Mouse (Mus musculus) spleen, embryonic (tissue): ENCODE data around the gene Prdm1.

ENCODE experiments used
- CTCF ChIA-PET: fragments of 350-600 bp; sonication (Branson Sonifier 250); formaldehyde crosslinking; loops from one replicate; lab custom pipeline; 2022; lab: Charles Lee

The Prdm1 gene

GRCm38 (mm10) chr10:44458534-44459315 lies 69.6 kb downstream of the Prdm1 start:
- CTCF ChIA-PET: interaction anchor here (0.6 to 1.2 kb wide), 3 partner anchors 11 to 304 kb away, joined by 3 to 13 read pairs (median 3); no protein-coding TSS in a partner anchor

GRCm38 (mm10) chr10:44457791-44458533 lies 70.3 kb downstream of the Prdm1 start:
- CTCF ChIA-PET: no interaction called here

GRCm38 (mm10) chr10:44456757-44457595 lies 71.3 kb downstream of the Prdm1 start:
- CTCF ChIA-PET: interaction anchor here (0.5 to 1.1 kb wide), 4 partner anchors 13 to 86 kb away, joined by 3 to 13 read pairs (median 8); no protein-coding TSS in a partner anchor

GRCm38 (mm10) chr10:44454753-44455152 lies 73.5 kb downstream of the Prdm1 start:
- CTCF ChIA-PET: interaction anchor here (0.7 kb wide), 2 partner anchors 185 to 308 kb away, joined by 5 to 7 read pairs; no protein-coding TSS in a partner anchor

GRCm38 (mm10) chr10:44454111-44454510 lies 74.2 kb downstream of the Prdm1 start:
- CTCF ChIA-PET: interaction anchor here (0.7 kb wide), 2 partner anchors 186 to 309 kb away, joined by 5 to 7 read pairs; no protein-coding TSS in a partner anchor

GRCm38 (mm10) chr10:44450835-44451234 lies 77.5 kb downstream of the Prdm1 start:
- CTCF ChIA-PET: no interaction called here

- CTCF ChIA-PET: no interaction called here
Measured at GRCm38 (mm10) chr10:44450108-44450507, 78.2 kb downstream of the Prdm1 start.

GRCm38 (mm10) chr10:44449666-44450065 lies 78.6 kb downstream of the Prdm1 start:
- CTCF ChIA-PET: no interaction called here

- CTCF ChIA-PET: no interaction called here
Measured at GRCm38 (mm10) chr10:44448165-44448564, 80.1 kb downstream of the Prdm1 start.

- CTCF ChIA-PET: no interaction called here
Measured at GRCm38 (mm10) chr10:44447406-44448139, 80.7 kb downstream of the Prdm1 start.

- CTCF ChIA-PET: no interaction called here
Measured at GRCm38 (mm10) chr10:44447001-44447400, 81.3 kb downstream of the Prdm1 start.

- CTCF ChIA-PET: interaction anchor here (0.9 kb wide), 1 partner anchor 12 kb away, joined by 3 read pairs; no protein-coding TSS in a partner anchor
Measured at GRCm38 (mm10) chr10:44444415-44444814, 83.9 kb downstream of the Prdm1 start.

- CTCF ChIA-PET: interaction anchor here (0.9 kb wide), 1 partner anchor 13 kb away, joined by 3 read pairs; no protein-coding TSS in a partner anchor
Measured at GRCm38 (mm10) chr10:44443696-44444095, 84.6 kb downstream of the Prdm1 start.

GRCm38 (mm10) chr10:44439732-44440131 lies 88.6 kb downstream of the Prdm1 start:
- CTCF ChIA-PET: no interaction called here

GRCm38 (mm10) chr10:44437614-44438013 lies 90.7 kb downstream of the Prdm1 start:
- CTCF ChIA-PET: no interaction called here

GRCm38 (mm10) chr10:44435956-44436355 lies 92.3 kb downstream of the Prdm1 start:
- CTCF ChIA-PET: no interaction called here

- CTCF ChIA-PET: interaction anchor here (0.6 to 0.8 kb wide), 2 partner anchors 200 to 635 kb away, joined by 3 to 7 read pairs; no protein-coding TSS in a partner anchor
Measured at GRCm38 (mm10) chr10:44434702-44435181, 93.6 kb downstream of the Prdm1 start.

GRCm38 (mm10) chr10:44432235-44432634 lies 96.1 kb downstream of the Prdm1 start:
- CTCF ChIA-PET: no interaction called here

- CTCF ChIA-PET: no interaction called here
Measured at GRCm38 (mm10) chr10:44431689-44432088, 96.6 kb downstream of the Prdm1 start.

GRCm38 (mm10) chr10:44429177-44429888 lies 99.0 kb downstream of the Prdm1 start:
- CTCF ChIA-PET: no interaction called here
